Mouse (Mus musculus) spleen, embryonic (tissue): ENCODE measurements around the gene Heg1.

Experiments used
- CTCF ChIA-PET: fragments of 350-600 bp; sonication (Branson Sonifier 250); formaldehyde crosslinking; loops from one replicate; lab custom pipeline; 2022; lab: Charles Lee

Heg1 gene

DNA sequence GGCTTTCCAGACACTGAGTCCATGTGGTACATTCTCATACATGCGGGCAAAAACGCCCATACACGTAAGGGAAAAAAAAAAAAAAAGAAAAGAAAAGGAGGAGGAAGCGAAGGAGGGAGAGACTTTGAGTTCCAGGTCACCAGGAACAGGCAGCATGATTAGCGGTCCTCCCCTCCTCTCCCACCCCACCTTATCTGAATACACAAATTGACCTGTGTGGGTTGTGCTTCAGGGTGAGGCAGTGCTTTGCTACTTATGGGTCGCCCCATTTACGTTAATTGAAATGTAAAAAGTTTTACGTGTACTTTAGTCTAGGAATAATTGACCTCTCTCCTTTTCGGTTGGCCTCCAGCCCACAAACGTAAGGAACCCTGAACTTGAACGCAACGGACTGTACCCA is 82.1 kb downstream of the Heg1 start:
- CTCF ChIA-PET, result interaction anchor here (0.6 to 0.7 kb wide), 2 partner anchors 10 to 12 kb away, joined by 3 to 8 read pairs; no protein-coding TSS in a partner anchor

- CTCF ChIA-PET, result no interaction called here
These were observed 82.6 kb downstream of the Heg1 start for GRCm38 (mm10) chr16:33766757-33767156.

- CTCF ChIA-PET, result interaction anchor here (1.9 kb wide), 1 partner anchor 18 kb away, joined by 8 read pairs; no protein-coding TSS in a partner anchor
These were observed 84.5 kb downstream of the Heg1 start for GRCm38 (mm10) chr16:33768491-33769278.

DNA sequence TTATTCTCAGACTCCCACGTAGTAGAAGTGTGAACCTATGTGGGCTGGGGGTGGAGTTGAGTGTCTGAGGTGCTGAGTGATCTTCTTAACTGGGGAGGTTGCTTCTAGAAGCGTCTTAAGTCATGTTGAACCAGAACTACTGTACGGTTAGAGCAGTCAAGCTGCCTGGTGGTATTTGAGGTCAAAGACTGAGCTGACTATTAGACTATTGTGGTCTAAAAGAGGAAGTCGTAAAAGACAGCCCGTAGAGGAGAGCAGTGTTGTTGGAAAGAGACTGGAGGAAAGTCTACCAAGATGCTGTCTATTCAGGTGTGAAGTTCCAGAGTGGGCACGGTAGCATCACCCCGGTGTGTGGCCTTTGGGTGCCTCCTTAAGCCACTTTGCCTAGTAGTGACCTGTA is 85.7 kb downstream of the Heg1 start:
- CTCF ChIA-PET, result interaction anchor here (1.9 kb wide), 1 partner anchor 17 kb away, joined by 8 read pairs; no protein-coding TSS in a partner anchor

DNA sequence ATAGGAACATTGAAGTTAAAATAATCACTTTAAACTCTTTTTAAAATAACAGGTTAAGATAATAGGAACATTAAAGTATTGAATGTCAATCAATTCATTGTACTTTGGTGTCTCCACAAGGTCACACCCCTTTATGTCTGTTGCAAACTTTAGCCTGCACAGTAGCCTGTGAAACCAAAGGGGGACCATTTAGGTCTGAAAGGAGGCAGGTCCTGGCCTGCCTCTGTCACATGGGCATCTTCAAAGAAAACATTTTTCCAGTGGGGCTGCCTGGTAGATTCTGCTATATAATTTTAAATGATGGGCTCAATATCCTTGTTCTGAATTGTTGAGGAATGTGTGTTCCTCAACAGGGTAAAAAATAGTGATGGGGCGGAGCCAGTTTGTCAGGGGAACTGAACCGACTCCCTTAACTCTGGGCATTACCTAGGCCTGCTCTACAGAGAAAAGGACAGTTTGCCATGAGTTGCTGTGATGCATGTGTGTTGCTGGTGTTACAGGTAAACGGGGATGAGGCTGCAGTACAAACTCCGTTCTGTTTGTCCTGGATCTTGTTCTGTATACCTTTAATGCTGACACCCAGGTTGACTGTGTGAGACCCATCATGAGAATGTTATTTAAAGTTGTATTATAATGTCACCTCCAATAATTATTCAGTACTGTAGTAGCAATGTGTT is 86.7 kb downstream of the Heg1 start:
- CTCF ChIA-PET, result interaction anchor here (1.9 kb wide), 1 partner anchor 16 kb away, joined by 8 read pairs; no protein-coding TSS in a partner anchor

- CTCF ChIA-PET, result interaction anchor here (0.7 kb wide), 1 partner anchor 11 kb away, joined by 4 read pairs; no protein-coding TSS in a partner anchor
These were observed 88.6 kb downstream of the Heg1 start for GRCm38 (mm10) chr16:33772809-33773208.

- CTCF ChIA-PET, result no interaction called here
These were observed 90.8 kb downstream of the Heg1 start for GRCm38 (mm10) chr16:33774972-33775371.

GRCm38 (mm10) chr16:33775733-33776335 is 91.7 kb downstream of the Heg1 start:
- CTCF ChIA-PET, result no interaction called here

GRCm38 (mm10) chr16:33776766-33777529 is 92.8 kb downstream of the Heg1 start:
- CTCF ChIA-PET, result no interaction called here

- CTCF ChIA-PET, result no interaction called here
These were observed 93.4 kb downstream of the Heg1 start for GRCm38 (mm10) chr16:33777607-33778006.

- CTCF ChIA-PET, result interaction anchor here (0.7 kb wide), 1 partner anchor 9 kb away, joined by 9 read pairs; no protein-coding TSS in a partner anchor
These were observed 97.9 kb downstream of the Heg1 start for GRCm38 (mm10) chr16:33781789-33782728.

- CTCF ChIA-PET, result no interaction called here
These were observed 98.5 kb downstream of the Heg1 start for GRCm38 (mm10) chr16:33782729-33783091.

GRCm38 (mm10) chr16:33784547-33784946 is 100.4 kb downstream of the Heg1 start:
- CTCF ChIA-PET, result interaction anchor here (0.6 kb wide), 1 partner anchor 28 kb away, joined by 3 read pairs; no protein-coding TSS in a partner anchor

DNA sequence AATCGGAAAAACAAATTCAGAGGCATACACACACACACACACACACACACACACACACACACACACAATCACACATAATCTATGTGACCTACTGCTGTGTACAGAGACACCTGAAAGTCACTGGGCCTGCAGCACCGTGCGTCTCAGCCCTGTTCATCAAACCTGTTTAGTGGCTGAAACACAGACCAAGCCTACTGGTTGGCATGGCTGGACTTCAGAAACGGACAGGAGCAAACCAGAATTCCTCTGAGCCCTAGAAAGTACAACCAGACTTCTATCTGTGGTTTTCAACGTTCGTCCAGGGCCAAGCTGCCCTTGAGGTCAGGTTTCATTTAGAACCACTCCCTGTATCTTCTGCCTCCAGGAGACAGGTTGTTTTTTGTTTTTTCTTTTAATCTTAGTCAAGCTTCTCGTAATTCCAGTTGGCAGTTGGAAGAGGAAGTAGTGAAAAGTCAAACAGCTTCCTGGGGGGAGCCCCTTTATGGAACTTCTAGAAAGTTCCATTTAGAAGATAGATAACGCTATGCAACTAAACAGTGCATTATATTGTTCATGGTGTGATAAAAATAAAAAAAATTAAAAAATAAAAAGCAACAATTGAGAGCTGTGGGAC is 101.0 kb downstream of the Heg1 start:
- CTCF ChIA-PET, result interaction anchor here (0.6 kb wide), 1 partner anchor 28 kb away, joined by 3 read pairs; no protein-coding TSS in a partner anchor

DNA sequence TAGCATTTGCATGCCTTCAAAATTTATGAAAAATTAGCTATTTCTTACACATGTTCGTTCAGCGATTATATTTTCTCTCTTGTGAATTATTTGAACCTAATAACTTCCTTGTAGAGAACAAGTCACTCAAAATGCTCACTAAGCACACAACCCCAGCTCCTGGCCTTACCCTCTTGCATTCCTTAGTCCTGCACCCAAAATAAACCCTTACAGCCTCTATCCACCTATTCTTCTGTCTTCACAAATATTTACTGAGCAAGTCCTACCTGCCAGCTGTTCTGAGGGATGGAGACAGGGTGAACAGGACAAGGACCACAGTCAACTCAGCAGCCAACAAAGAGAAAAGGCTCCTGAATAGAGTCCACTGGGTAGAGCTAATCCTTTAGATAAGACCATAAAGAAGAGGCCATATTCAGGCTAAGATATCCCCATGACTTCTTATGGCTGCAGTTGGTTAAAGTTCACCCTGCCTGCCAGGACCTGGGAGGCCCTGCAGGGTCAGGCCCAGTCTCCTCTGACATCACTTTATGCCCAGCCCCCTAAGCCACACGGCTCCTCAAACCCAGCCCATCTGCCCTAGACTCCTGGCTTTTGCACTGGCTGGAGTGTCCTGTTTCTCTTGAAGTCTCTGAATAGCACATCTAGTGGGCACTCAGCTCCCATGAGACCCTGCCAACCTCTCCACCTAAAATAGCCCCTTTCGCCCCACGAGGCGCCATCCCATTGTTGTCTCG is 102.7 kb downstream of the Heg1 start:
- CTCF ChIA-PET, result interaction anchor here (0.6 to 1.2 kb wide), 2 partner anchors 17 to 187 kb away, joined by 3 to 8 read pairs; no protein-coding TSS in a partner anchor

- CTCF ChIA-PET, result interaction anchor here (0.6 kb wide), 1 partner anchor 49 kb away, joined by 5 read pairs; no protein-coding TSS in a partner anchor
These were observed 109.9 kb downstream of the Heg1 start, which contains the start of gene Muc13 for GRCm38 (mm10) chr16:33793846-33794791. Gene Muc13, plus strand, starts transcription at chr16:33794037.

DNA sequence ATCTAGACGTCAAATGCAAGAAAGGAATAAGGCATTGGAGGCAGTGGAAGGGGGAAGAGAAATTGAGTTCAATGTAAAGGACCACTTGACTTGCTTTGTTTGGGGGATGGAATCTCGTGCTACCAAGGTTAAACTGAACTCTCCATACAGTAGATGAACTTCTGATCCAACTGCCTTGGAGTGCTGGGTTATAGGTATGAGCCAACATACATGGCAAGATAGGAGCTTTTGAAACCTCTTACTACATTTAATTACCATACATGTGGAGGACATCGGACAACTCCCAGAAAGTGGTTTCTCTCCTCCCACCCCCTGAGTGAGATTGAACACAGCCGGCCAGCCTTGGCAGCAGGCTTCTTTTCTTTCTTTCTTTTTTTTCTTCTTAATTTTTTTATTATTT is 110.9 kb downstream of the Heg1 start:
- CTCF ChIA-PET, result interaction anchor here (0.7 kb wide), 1 partner anchor 69 kb away, joined by 4 read pairs; no protein-coding TSS in a partner anchor
